Mouse (Mus musculus): ENCODE data around the gene Kif27.

The Kif27 gene

DNA sequence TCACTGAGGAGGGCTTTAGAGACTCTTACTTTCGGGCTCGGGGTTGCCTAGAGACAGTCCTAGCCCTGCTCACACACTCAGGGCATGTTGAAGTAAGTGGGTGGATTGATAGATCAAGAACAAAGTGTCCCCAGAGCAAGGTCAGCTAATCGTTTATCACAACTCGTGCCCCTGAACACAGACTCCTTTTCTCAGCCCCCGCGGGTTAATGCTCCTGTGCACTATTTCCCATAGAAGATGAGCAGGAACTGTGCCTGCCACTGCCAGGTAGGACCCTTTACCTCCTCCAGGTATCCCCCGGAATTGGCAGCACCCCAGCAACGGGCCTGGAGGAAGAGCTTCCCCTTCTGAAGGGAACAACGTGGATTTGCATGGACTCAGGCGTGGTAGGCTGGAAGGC, 82.7 kb downstream of the Kif27 start:
- no peak for DNase-seq

DNA sequence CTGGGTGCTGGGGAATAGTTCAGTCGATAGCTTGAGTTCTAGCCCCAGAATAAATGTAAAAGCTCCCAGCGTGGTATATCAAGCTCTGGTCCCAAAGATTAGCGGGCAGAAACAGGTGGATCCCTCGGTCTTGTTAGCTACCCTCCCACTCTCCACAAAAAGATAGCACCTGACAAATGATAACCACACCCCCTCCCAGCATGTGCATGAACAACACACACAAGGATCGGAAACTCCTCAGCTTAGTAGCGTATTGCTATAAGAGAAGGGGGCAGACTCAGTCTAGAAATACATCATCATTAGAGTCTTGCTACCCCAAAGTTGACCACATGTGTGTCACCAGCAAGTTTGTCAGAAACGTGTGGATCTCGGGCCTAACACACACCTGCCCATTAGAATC, 83.3 kb downstream of the Kif27 start, which contains the start of gene Gkap1:
Gene Gkap1, minus strand, starts transcription at position 101 of the 400 bp plus-strand sequence.
- no peak for DNase-seq

DNA sequence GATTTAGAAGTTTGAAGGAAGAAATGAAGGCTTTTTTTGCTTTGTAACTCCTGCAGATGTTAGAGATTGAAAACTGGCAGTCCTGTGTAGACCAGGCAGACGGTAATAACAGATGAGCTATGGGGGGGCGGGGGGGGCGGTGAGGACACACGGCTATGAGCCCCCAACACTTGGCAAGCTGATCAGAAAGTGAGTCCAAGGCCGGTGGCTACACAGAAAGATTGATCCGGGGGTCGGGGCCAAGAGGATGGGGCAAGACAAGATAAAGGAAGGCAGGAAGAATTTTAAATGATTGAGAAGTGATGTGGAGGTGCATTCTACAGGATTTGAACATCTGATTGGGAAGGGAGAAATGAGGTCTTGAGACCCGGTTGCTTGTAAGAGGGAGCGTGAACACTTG, 83.8 kb downstream of the Kif27 start:
- no peak for DNase-seq

- DNase-seq, result peak; percentile 74 to 90
Measured at GRCm38 (mm10) chr13:58274259-58274991, 84.5 kb downstream of the Kif27 start.

GRCm38 (mm10) chr13:58273411-58274258, 85.3 kb downstream of the Kif27 start:
- DNase-seq, result peak; percentile 24 to 52

DNA sequence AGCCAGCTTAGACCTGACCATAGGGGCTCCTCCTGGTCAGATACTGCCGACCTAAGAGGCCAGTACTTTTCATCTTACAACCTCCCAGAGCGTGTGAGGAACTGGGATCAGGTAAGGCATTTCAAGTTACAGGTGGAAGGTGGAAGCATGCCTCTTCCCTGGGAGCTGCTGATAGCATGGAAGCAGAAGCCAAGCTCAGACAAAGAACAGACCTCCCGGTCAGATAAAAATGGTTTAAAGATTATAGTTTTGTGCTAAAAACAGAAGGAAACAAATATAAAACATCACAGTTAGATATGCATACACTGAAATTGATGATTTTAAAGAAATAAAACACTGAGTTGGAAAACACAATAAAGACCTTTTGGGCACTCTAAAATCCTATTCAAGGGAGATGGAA, 92.1 kb downstream of the Kif27 start:
- no peak for DNase-seq

- DNase-seq, result no peak
Measured at GRCm38 (mm10) chr13:58263546-58263945, 95.4 kb downstream of the Kif27 start.

DNA sequence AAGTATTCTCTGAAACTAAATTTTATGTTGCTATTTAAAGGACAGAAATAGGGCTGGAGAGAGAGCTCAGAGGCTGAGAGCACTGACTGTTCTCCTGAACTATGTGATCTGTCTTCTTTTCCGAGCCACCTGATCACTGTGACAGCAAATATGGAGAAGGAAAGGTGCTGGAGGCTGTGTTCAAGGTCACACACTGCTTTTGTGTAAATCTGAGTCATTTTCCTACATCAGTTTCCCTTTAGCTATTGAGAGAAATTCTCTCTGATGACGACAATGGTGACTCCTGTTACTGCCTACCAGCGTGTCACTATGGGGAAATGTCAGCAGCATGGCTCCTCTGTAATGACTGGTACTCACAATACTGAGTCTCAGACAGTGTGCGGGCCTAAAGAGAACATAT, 97.2 kb downstream of the Kif27 start:
- no peak for DNase-seq

GRCm38 (mm10) chr13:58253268-58253667, 105.7 kb downstream of the Kif27 start:
- DNase-seq, result no peak

DNA sequence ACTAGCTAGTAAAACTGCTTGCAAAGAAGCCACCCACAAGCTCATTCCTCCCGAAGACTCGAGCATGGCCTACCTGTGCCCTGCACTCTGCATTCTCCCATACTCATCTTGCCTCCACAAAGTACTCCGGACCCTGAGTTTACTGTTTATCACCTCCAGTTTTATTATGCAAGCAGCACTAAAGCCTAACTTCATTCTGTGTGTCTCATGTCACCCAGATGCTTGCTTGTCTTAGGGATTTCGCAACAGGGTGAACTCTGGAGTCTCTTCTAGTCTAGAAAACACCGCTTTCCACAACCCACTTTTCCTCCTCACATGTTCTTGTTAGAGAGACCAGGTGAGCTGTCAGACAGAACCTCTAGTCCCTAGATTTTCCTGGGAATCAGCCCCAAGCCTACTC, 110.0 kb downstream of the Kif27 start:
- no peak for DNase-seq
